Mouse (Mus musculus): Measurements from ENCODE around the gene Sec22c.

DNA sequence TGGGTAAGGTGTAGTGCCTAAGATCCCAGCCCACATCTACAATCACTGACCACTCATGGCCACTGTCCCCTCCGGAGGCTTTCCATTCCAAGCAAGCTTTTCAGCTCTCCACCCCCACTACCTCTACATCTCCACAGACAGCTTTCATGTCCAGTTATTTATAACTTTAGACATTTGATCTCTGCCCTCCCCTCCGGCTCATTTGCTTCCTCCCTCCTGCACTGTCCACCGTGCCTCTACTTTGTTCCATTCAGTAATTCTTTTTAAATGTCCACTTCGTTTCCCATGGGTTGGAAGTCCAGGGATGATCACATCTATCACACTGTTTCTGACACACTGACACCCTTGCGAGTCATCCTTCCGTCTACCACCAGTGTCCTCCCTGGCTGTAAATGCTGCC lies 2.5 kb upstream of the Sec22c start:
- TF ChIP-seq CTCF (IDR thresholded peaks at IDR 0.05; ENCODE audit: control insufficient read depth, insufficient read depth, insufficient replicate concordance, low read depth, low read length) = no peak
- TF ChIP-seq POLR2A (IDR thresholded peaks at IDR 0.05; ENCODE audit: control insufficient read depth, low read depth, low read length) = no peak

Data from testis, adult 2 months (tissue).